Mouse (Mus musculus) hindbrain, embryonic 11.5 days (tissue): Measurements from ENCODE around the gene Acot9. TPM values are rescaled to one million over a fixed set of nuclear protein-coding genes. Genes with fewer than 3 reads are reported as not detected.
A peak's percentile ranks its signal among the peaks of the same experiment; 100 is the strongest.

ENCODE experiments used
- ATAC-seq: fragments of 200-750 bp; cut with Nextera tagmentation; 2 replicates; pipeline ENCODE4 v1.8.0; 2017; ENCODE audit warnings: mild to moderate bottlenecking, moderate TSS enrichment, moderate library complexity; ENCODE audit not compliant: low FRiP score
- DNase-seq: peaks from one replicate; pipeline ENCODE4 v3.0.0-alpha.2; 2015; ENCODE audit warnings: low spot score
- H3K27ac ChIP-seq: fragments of 300-500 bp; sonication (generic); 2 replicates; pipeline ENCODE4 v1.5.1; 2014; ENCODE audit warnings: mild to moderate bottlenecking, low read depth, low read length
- H3K27me3 ChIP-seq: fragments of 300-500 bp; sonication (generic); 2 replicates; pipeline ENCODE4 v1.6.1; 2014; ENCODE audit warnings: mild to moderate bottlenecking, low read length, moderate library complexity, mixed read lengths; ENCODE audit not compliant: control insufficient read depth, insufficient read depth
- H3K36me3 ChIP-seq: fragments of 300-500 bp; sonication (generic); 2 replicates; pipeline ENCODE4 v1.6.1; 2014; ENCODE audit warnings: mild to moderate bottlenecking, low read length, moderate library complexity, mixed read lengths; ENCODE audit not compliant: control insufficient read depth, insufficient read depth
- H3K4me1 ChIP-seq: fragments of 300-500 bp; sonication (generic); replicated peaks from 2 replicates; pipeline ENCODE4 v1.6.1; 2014; ENCODE audit warnings: low read length, mixed read lengths; ENCODE audit not compliant: control insufficient read depth, insufficient read depth
- H3K4me2 ChIP-seq: fragments of 300-500 bp; sonication (generic); replicated peaks from 2 replicates; pipeline ENCODE4 v1.6.1; 2014; ENCODE audit warnings: mild to moderate bottlenecking, low read depth, low read length
- H3K4me3 ChIP-seq: fragments of 300-500 bp; sonication (generic); 2 replicates; pipeline ENCODE4 v1.5.1; 2014; ENCODE audit warnings: low read depth, low read length
- H3K9ac ChIP-seq: fragments of 300-500 bp; sonication (generic); 2 replicates; pipeline ENCODE4 v1.6.1; 2014; ENCODE audit warnings: low read depth, low read length
- H3K9me3 ChIP-seq: fragments of 300-500 bp; sonication (generic); 2 replicates; pipeline ENCODE4 v1.6.1; 2016; ENCODE audit warnings: low read length; ENCODE audit not compliant: control insufficient read depth
- WGBS: fragments of 180-500 bp; shearing (Covaris S2); extraction: QIAGEN DNeasy Blood & Tissue Kit; methylation state at CpG from one replicate; pipeline ENCODE4 v1.1.7; 2014; 5-methylcytosine and 5-hydroxymethylcytosine counted together
- polyA plus RNA-seq: library from polyadenylated mRNA; unstranded; fragments of >200 nt; fragmentation: Nextera tagmentation; extraction: Ambion mirVana; gene quantifications from 2 replicates; pipeline ENCODE4 v1.2.1, GENCODE M21; 2014

Gene Acot9
- polyA plus RNA-seq = 28.1 and 29.7 TPM in 2 replicates

GRCm38 (mm10) chrX:155262235-155262914 lies at the start of gene Acot9:
Gene Acot9 (plus strand): TSS chrX:155262443.
- peak within 1 kb of the TSS; percentile 49; the same call in 1 of the 2 replicates for H3K9ac ChIP-seq
- DNase-seq (peak; percentile 81), ATAC-seq (peak; percentile 99)
- H3K9me3 ChIP-seq = no peaks in the 10 kb centered on the region
- no peaks in the 10 kb centered on the region for H3K4me1 ChIP-seq
- no peak within 1 kb of the TSS for H3K27ac ChIP-seq
- H3K36me3 ChIP-seq = no peaks in the 10 kb centered on the region
- H3K4me3 ChIP-seq = peak within 1 kb of the TSS; percentile 43
- WGBS = 23% methylated on average over 32 of the region's 37 CpGs
- H3K4me2 ChIP-seq = peak within 1 kb of the TSS; percentile 45
- no peaks in the 10 kb centered on the region for H3K27me3 ChIP-seq

- no peak overlapping the region for H3K9ac ChIP-seq
- H3K4me2 ChIP-seq = no peak overlapping the region
- H3K27ac ChIP-seq = no peak overlapping the region
- no peaks in the 10 kb centered on the region for H3K4me1 ChIP-seq
- ATAC-seq = no peak
- no peaks in the 10 kb centered on the region for H3K27me3 ChIP-seq
- no peaks in the 10 kb centered on the region for H3K36me3 ChIP-seq
- DNase-seq = no peak
- H3K4me3 ChIP-seq = no peak overlapping the region
- no peaks in the 10 kb centered on the region for H3K9me3 ChIP-seq
- 86% methylated on average over 5 of the region's 5 CpGs for WGBS
Measured at GRCm38 (mm10) chrX:155214291-155215136, 47.7 kb upstream of the Acot9 start.

GRCm38 (mm10) chrX:155215501-155216248 lies 46.6 kb upstream of the Acot9 start:
- peak; percentile 33 for DNase-seq
- Histone ChIP-seq H3K27me3 (no peaks in the 10 kb centered on the region), H3K9ac (peak overlapping the region; percentile 55), H3K4me3 (peak overlapping the region; percentile 44), H3K9me3 (no peaks in the 10 kb centered on the region), H3K4me1 (no peaks in the 10 kb centered on the region), H3K27ac (no peak overlapping the region), H3K4me2 (peak overlapping the region; percentile 34), H3K36me3 (no peaks in the 10 kb centered on the region)
- 24% methylated on average over 22 of the region's 24 CpGs for WGBS
- ATAC-seq = peak; percentile 82

GRCm38 (mm10) chrX:155216271-155216670 lies 46.0 kb upstream of the Acot9 start, which contains the start of gene Sat1:
Gene Sat1 (minus strand): TSS chrX:155216449.
- peak within 1 kb of the TSS; percentile 34 for H3K4me2 ChIP-seq
- H3K9ac ChIP-seq = peak within 1 kb of the TSS; percentile 55
- 13% methylated on average over 24 of the region's 26 CpGs for WGBS
- DNase-seq (peak; percentile 86), ATAC-seq (peak; percentile 99)
- H3K36me3 ChIP-seq = no peaks in the 10 kb centered on the region
- no peaks in the 10 kb centered on the region for H3K4me1 ChIP-seq
- peak within 1 kb of the TSS; percentile 44 for H3K4me3 ChIP-seq
- no peaks in the 10 kb centered on the region for H3K9me3 ChIP-seq
- no peak within 1 kb of the TSS for H3K27ac ChIP-seq
- H3K27me3 ChIP-seq = no peaks in the 10 kb centered on the region

- Histone ChIP-seq H3K9ac (no peak overlapping the region), H3K9me3 (no peaks in the 10 kb centered on the region), H3K4me2 (no peak overlapping the region), H3K4me3 (no peak overlapping the region), H3K4me1 (no peaks in the 10 kb centered on the region), H3K27me3 (no peaks in the 10 kb centered on the region), H3K36me3 (no peaks in the 10 kb centered on the region), H3K27ac (no peak overlapping the region)
- no peak for DNase-seq
- 88% methylated on average over 2 of the region's 2 CpGs for WGBS
- no peak for ATAC-seq
Measured at GRCm38 (mm10) chrX:155218277-155218676, 44.0 kb upstream of the Acot9 start.

GRCm38 (mm10) chrX:155256856-155257255 lies 5.4 kb upstream of the Acot9 start:
- H3K9me3 ChIP-seq = no peaks in the 10 kb centered on the region
- ATAC-seq = no peak
- H3K36me3 ChIP-seq = no peaks in the 10 kb centered on the region
- H3K27me3 ChIP-seq = no peaks in the 10 kb centered on the region
- H3K4me3 ChIP-seq = no peak overlapping the region
- no peak overlapping the region for H3K4me2 ChIP-seq
- no peaks in the 10 kb centered on the region for H3K4me1 ChIP-seq
- H3K9ac ChIP-seq = no peak overlapping the region
- no peak for DNase-seq
- no peak overlapping the region for H3K27ac ChIP-seq

- no peak overlapping the region for H3K9ac ChIP-seq
- ATAC-seq (no peak), DNase-seq (no peak)
- no peaks in the 10 kb centered on the region for H3K27me3 ChIP-seq
- H3K4me3 ChIP-seq = peak overlapping the region; percentile 43
- no peaks in the 10 kb centered on the region for H3K9me3 ChIP-seq
- H3K4me2 ChIP-seq = peak overlapping the region; percentile 45
- no peak overlapping the region for H3K27ac ChIP-seq
- no peaks in the 10 kb centered on the region for H3K36me3 ChIP-seq
- 43% methylated on average over 1 of the region's 1 CpGs for WGBS
- H3K4me1 ChIP-seq = no peaks in the 10 kb centered on the region
Measured at GRCm38 (mm10) chrX:155262915-155263252, 641 bp downstream of the Acot9 start.

GRCm38 (mm10) chrX:155278483-155278882 lies 16.2 kb downstream of the Acot9 start:
- no peaks in the 10 kb centered on the region for H3K27me3 ChIP-seq
- H3K4me1 ChIP-seq = no peaks in the 10 kb centered on the region
- no peaks in the 10 kb centered on the region for H3K36me3 ChIP-seq
- H3K27ac ChIP-seq = no peak overlapping the region
- H3K9ac ChIP-seq = no peak overlapping the region
- 75% methylated on average over 4 of the region's 4 CpGs for WGBS
- DNase-seq = no peak
- H3K4me2 ChIP-seq = no peak overlapping the region
- ATAC-seq = no peak
- no peaks in the 10 kb centered on the region for H3K9me3 ChIP-seq
- no peak overlapping the region for H3K4me3 ChIP-seq
